Mouse (Mus musculus): Measurements from ENCODE around the gene Med12l.

Gene Med12l

DNA sequence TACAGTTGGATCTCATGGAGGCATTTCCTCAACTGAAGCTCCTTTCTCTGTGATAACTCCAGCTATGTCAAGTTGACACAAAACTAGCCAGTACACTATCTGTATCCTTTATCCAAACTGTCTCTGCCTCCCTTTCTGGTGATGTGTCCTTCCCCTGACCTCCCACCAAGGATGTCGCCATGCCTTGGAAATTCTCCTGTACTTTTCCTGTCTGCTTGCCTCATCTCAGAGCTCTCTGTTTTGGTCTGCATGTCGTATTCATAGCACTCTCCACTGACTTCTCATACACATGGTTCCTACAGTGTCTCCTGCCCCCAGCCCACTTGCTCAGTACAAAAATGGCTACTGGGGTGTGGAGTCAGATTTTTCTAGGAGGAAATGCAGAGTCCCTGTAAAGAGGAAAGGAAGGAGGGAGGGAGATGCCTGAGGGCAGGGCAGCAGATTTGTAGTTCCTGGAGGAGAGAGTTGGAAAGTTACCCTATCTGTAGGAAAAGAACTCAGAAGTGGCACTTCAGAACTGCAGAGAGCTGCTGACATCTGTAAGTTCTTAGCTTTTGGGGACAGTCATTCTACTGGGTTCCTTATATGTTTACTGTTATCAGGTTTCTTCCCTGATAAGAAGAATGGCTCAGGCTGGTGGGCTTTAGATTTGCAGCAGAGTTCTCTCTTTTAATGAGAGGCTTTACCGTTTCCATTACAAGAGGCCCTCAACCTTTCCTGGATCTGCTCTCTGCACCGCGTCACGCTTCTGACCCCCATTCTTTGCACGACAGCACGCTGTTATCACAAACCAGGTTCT, 136.1 kb downstream of the Med12l start:
- DNase-seq, result no peak

DNA sequence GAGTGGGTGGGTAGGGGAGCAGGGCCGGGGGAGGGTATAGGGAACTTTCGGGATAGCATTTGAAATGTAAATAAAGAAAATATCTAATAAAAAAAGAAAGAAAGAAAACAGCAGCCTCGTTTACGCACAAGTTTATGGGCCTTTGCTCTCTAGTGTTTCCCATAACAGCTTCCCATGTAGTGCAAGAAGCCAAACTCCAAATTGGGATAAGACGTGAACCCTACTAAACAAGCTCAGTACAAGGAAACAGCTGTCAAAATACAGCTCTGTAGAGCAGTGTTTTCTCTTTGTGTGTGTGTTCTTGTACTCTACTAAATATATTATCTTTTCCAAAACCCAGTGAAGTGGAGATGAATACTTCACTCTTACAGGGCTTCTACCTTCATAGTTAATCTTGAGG, 139.6 kb downstream of the Med12l start:
- DNase-seq, result peak; percentile 19

DNA sequence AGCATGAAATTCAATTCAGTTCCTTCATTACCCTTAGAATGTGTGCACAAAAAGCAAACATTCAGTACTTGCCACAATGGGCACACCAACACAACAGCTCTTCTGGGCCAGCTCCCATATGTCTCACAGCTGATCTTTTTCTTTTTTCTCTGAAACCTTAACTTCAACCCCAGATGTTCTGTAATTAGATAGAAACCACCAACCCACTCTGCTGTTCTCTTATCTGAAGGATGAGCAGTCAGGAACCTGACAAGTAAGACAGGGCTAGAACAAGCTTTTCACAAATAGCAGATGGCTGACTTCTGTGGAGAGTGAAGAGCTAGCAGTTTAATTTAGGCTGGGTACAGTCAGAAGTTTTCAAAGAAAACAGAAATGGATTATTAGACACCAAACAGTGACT, 144.0 kb downstream of the Med12l start:
- no peak for DNase-seq

DNA sequence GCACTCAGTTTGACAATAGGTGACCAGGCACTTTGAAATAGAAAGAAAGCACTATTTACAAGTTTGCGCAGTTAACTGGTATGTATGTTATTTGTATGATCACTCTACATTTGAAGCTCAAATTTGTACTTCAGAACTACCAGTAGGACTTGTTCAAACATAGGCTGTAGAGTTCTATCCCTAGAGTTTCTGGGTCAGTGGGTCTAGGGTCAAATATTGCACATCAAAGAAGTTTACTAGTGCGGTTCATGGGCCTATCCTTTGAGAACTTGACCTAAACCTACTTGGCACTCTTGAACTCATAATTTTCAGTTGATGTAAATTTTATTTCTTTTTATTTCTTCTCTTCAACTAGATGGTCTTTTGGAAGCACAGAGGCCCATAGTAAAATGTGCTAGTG, 145.0 kb downstream of the Med12l start:
- no peak for DNase-seq

DNA sequence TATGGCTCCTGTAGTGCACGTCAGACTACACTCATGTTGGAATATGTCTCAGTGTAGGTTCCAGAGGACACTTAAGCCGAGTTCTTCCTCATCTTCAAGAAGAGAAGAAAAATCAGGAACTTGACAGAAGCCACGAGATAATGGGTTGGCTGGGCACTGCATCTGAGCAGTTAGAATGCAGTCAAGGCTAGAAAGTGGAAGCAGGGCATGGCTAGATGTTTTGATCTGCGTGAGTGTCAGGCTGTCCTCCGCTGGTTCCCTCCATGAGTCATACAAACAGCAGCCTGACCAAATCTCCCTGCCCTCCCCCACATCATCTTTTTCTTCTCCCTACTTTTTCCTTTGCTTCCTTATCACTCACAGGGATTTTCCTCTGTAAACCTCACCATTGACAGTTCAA, 147.8 kb downstream of the Med12l start, which contains the start of gene P2ry14:
P2ry14 (minus strand) TSS at position 195 of the 400 bp plus-strand sequence.
- no peak for DNase-seq

DNA sequence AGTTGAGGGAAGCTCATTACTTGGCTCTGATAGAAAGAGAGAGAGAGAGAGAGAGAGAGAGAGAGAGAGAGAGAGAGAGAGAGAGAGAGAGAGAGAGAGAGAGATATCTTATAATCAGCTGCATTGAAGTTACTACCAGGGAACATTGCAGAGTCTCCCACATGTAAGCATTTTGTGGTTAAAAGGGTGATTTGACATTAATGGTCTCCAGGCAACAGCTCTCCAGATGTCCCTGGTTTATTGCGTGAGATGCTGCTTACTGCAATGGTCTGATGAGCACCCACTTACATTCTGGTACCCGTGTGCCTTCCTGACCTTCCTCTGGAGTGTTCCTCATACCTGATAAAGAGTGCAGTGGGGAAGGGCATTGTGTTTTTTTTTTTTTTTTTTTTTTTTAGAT, 149.3 kb downstream of the Med12l start:
- no peak for DNase-seq

DNA sequence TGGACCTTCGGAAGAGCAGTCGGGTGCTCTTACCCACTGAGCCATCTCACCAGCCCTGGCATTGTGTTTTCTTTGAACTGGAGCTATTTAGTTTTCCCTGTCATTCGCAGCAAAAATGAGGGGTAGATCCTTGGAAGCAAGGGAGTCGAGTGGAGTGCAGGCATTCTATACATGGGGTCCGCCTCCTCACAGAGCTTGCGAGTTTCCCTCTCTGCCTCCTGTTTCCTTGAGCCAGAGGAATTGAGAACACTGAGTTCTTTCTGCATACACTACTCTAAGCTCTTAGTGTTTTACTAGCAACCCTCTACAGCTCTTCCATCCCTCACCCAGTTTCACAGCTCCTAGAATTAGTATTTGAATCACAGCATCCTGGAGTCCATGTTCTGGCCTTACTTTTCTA, 149.8 kb downstream of the Med12l start:
- DNase-seq, result no peak

DNA sequence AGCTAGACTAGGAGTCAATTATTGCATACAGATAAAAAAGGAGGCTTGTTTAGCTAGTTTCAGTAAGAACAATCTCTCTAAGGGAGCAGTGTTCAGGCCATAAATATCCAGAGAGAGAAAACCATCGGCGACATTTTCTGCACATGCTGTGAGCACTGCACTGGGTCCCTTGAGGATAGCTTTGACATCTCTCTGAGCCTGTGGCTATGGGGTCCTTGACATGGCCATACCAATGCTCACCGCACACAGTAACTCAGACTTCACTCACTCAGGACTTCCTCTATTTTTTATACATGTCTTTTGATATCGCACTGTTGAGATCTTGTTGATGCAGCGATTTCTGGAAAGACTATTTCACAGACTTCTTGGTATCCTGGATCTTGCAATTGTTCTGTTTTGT, 151.4 kb downstream of the Med12l start:
- DNase-seq, result no peak

DNA sequence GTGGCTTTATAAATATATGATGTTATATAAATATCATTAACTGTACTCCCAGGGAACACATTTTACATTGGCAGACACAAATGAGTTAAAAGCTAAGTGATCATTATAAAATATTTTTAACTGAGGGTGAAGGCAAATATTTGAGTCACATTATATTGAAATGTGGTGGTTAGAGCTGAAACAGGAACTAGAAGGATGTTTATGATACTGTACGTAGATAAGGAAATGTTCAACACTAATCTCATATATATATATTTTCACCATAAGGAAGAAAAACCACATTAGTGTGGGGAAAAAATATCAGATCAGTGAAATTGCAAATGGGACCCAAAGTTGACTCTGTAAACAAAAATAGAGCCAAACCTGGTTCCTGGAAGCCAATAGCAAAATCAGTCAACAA, 154.8 kb downstream of the Med12l start:
- no peak for DNase-seq

DNA sequence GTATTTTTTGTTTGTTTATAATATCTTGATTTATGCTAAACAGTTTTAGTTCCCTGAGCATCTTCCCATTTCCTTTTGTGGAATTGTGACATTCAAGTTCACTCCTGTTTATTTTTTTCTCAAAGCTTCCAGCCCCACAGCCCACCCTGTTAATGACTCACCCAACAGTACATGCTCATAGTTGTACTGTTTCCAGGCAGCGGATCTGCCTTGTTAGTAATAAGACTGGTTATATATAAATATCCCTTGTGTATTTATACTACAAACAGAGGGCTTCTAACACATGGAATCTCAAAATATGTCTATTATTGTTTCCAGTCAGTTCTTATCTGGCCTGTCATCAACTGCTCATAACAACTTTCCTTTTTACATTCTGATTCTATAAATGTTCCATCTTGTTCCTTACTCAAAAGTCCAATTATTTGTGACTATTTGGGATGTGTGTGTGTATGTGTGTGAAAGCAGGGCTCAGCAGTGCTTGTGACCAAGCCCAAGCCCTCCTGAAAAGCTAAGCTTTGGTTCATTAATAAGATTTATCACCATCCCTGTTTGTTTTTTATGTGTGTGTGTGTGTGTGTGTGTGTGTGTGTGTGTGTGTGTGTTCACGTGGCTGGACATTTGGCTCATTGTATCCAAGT, 161.9 kb downstream of the Med12l start:
- DNase-seq, result no peak

DNA sequence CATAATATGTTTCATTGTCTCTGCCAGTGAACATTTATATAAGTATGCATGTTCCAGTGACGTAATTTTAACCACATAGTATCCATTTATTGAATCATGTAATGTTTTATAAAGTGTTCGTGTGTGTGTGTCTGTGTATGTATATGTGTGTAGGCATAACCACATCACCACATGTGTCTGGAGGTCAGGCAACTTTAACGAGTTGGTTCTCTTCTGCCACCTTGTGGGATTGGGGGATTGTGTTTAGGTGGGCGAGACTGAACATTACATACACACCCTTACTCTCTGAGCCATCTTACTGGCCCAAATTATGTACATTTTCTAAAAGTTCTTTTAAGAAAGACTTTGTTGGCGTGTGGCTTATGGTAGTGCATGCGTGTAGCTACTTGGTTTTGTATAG, 162.9 kb downstream of the Med12l start:
- no peak for DNase-seq

DNA sequence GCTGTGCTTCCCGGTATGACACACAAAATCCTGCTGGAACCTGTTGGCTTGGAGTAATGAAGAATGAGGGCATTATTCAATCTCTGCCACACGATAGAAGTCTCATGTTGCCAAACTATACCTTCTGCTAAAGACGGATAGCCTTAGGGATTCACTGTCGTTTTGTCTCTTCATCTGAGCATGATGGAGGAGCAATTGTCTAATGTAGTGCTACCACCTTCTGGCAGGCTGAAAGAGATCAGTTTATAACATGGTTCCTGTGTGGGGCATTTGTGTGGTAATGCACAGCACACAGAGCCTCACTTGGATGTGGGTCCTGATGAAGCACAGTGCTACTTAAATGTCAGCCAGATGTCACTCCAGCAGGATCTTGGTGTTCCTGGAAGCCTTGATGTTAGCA, 163.6 kb downstream of the Med12l start:
- no peak for DNase-seq

DNA sequence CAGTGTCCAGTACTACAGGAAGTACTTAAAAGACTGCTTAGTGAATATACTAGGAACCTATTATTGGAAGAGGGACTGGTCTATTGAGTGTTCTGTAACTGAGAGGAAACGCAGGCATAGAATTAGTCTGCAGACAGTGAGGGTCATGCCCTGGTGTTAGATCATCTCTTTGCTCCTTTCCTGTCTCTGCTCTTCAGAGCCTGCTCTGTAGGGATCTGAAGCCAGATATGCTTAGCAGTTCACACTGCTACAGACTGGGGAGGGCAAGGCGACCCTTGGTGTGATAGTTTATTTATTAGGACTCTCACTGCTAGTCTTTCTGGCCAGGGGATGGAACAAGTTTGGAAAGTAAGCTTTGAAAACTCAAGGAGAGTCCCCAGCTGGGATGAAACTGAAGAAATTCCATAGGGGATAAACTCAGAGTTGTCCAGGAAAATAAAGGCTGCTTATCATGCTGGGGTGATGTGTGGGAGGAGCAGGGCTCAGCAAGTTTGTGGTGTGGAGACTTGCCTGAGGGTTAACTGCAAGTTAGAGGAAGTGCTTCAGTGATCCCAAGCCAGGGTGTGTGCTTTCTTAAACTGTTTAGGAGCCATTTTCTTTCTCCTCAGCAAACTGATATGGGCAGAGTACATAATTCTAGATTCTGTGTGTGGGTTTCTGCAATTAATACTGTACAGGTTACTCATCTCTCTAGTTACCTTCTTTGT, 164.4 kb downstream of the Med12l start:
- DNase-seq, result no peak

DNA sequence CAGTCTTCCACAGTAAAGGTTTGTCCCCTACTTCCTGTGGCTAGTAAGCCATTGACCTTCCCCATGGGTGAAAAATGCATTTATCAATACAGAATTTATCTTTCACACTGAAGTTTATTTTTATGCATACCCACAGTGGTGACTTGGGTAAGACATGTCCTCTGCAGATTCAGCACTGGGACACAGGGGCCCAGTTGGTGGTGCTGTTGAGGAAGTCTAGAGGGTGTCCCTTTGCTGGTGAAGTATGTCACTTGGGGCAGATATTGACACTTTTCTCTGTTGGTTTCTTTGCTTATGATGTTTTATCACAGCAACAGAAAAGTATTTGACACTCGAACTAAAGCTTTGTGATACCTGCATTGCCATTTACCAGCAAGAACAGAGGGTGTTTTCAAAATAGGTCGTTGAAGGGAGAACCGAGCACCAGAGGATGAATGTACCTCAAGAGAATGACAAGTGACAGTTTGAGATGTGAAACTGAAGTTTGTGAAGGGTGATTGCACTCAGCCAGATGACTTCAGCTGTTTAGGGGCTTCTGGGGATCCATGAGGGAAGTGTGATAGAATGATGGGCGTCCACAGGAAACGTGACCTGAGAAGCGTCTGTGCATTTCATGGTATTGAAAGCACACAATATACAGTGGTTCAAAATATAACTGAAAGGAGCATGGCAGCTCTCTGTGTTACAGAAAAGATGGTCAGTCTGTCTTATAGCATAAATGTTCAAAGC, 169.0 kb downstream of the Med12l start:
- no peak for DNase-seq

DNA sequence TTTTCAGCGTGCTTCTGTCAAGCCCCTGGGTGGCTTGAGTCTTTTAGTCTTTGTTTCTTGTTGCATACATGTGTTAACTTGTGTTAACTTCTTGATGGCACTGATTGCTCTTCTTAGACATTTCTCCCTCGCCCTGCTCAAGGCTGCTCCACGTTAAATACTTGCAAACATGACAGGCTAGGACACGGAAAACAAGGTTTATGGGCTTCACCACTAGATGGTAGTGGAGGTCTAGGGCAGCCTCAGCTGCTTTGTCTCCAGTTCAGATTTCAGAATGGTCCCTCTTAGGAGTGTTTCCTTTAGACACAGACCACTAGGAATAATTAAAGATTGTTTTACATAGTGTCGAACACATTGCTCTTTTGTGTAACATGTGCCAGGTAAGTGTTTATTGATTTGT, 169.6 kb downstream of the Med12l start:
- peak; percentile 58 for DNase-seq

DNA sequence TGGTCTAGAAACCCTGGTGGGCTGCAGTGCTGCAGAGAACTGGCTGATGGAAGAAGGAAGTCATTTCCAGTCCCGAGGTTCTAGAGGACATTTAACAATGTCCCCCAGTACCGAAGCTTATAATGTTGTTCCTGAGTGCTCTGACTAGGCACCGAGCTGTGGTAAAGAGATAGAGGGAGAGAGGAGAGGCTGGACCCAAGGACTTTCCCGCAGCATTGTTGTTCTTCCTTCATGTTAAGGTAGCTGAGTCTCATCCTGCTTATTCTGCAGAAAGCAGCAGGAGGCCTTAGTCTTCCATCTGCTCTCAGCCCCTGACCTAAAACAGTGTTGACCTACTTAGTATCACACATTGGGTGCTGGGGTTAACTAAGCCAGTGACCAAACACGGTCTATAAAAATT, 171.2 kb downstream of the Med12l start:
- DNase-seq, result no peak

DNA sequence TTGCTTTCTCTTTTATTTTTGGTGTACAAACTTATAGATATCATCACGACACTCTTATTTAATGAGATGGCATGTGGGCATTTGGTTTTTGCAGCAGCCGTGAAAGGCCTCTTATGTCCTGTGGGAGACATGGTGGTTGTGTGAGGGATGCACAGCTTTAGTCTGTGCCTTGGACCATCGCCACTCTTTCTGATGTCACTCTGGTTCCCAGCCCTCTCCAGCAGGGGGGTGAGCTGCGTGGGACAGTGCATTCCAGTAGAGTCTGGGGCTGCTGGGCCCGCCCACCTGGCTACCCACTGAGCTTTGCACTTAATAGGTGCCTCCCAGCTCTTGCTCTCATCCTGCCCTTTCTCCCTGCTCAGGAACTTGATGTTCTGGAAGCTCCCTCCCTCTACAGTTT, 175.5 kb downstream of the Med12l start:
- no peak for DNase-seq

DNA sequence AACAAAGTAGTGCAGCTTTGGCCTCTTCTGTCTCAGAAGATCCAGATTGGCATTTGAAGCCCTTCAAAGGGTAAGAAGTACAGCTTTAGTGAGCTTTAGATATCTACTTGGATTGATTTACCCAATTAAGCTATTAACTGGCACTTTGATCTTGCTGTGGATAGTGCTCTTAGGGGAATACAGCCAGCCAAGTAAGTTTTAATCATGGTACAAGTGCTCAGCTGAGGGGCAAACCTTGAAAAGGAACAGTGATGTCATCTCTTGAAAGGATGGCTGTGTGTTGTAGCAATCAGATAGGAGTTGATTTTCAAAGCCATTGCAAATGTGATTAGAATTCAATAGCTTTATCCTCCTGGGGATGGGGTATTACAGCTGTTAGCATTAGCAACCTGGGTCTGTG, 176.5 kb downstream of the Med12l start:
- no peak for DNase-seq

DNA sequence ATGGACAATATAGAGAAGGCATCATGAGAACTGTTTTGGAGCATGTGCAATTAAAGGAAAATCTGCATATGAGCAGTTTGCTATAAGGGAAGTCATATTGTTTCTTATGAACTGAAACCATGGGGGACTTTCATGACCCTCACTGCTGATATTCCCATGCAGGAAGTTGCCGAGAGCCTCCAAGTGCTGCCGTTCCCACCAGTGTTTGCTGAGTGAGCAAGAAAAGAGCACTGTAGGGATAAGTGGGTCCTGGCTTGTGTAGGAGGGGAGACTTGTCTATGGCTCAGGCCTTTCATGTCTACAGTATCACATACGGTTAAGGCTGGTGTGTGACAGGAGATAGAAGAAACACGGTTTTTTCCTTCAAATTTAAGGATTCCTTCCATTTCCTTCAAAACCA, 180.0 kb downstream of the Med12l start:
- no peak for DNase-seq

DNA sequence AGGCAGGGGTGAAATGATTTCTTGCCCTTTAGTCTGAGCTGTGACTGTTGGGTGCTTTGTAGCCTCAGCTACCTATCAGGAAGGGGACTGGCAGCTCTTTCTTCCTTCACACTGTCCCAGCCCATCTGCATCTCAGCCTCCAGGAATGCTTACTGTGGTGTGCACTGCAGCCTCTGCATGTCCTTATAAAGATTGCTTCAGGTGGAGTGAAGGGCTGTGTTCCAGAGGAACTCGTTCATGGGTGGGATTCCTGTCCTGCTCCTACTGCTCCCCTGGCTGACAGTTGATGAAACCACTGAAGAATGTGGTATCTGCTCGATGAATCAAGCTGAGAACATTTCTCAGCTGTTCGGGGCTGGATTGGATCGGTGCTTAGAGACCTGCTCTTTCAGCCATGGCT, 181.7 kb downstream of the Med12l start:
- DNase-seq, result no peak

DNA sequence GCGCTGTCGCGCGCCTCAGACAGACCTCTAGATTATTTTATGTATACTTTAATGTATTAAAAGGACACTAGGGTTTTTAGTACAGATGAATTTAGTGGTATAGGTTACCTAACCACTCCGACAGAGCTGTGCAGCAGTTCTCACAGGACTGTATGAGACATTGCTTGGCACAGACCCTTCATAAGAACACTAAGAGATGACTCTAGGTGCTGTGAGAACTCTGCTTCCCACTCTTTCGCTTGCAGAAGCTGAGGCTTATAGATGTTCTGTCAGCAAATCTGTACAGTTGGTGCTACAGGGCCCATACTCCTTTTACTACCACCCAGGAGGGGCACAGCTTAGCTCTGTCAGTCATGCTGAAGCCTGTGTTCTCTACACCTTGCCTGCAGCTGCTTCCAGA, 186.0 kb downstream of the Med12l start:
- no peak for DNase-seq

DNA sequence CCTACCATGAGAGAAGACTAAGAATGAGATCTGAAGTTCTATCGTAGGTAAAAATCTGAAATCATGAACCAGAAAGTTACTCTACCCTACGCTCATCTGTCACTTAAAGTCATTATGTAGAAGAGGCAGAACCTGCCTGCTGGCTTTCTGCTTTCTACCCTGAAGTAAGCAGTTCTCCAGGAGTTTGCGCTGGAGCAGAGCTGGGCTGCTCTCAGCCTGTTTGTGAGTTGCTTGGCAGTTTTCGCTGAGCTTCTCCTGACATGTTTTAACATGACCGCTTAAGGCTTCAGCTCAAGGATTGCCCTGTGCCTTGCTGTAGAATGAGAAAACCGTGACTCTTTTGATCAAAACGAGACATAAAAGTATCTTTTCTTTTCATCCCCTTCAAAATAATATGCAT, 188.5 kb downstream of the Med12l start:
- DNase-seq, result no peak

DNA sequence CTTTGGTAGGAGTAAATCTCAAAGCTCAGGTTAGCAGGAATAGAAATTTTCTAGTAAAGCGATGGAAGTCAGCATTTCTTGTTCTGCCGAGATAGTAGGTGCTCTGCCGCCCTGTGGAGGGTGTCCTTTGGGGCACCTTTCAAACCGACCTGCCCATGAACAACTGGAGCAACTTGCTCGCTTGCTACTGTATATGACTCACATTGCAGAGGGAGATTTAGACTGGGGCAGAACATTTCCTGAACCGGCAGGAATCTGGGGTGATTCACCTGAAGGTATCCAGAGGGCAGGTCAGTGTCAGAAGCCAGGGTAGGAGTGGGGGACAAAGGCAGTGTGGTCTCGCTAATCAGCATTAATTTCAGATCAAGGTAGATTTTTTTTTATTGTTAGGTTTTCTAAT, 189.3 kb downstream of the Med12l start, which contains the start of gene Gpr87:
Gpr87 (minus strand) TSS at position 167 of the 400 bp plus-strand sequence.
- no peak for DNase-seq

Measured in kidney, postnatal 14 days (tissue).